Mouse (Mus musculus): ENCODE measurements around the gene Cfap45. TPM values are rescaled to one million over a fixed set of nuclear protein-coding genes. Genes with fewer than 3 reads are reported as not detected.

The Cfap45 gene
- polyA plus RNA-seq, 1 experiment = 0.33 TPM

DNA sequence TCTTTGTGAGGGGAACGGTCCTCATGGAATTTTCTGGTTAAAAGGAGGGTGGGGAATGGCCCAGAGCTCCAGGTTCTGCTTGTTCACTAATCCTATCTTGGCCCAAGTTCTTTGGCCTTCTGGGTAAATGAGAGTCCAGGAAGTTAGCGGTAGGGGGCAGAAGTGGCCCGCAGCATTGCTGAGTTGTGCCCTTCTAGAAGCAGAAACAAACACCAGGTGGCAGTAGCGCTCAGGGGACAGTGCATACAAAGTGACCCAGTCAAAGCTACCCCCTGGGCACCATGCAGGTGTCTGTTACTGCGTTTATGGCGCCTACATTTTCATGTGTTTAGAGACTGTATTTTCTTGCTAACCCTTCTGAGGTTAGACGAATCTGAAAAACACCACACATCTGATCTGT lies 8.1 kb downstream of the Cfap45 start:
- Histone ChIP-seq H3K4me1 (ENCODE audit: control insufficient read depth, insufficient read depth, low read length) (no peaks in the 10 kb centered on the region), H3K27ac (ENCODE audit: insufficient read depth, low read depth, low read length) (no peak overlapping the region), H3K36me3 (ENCODE audit: control insufficient read depth, insufficient read depth, low read length) (no peaks in the 10 kb centered on the region), H3K4me3 (ENCODE audit: insufficient read depth, low read depth, low read length) (no peak overlapping the region), H3K27me3 (replicated peaks; ENCODE audit: control insufficient read depth, insufficient read depth, low read length) (no peaks in the 10 kb centered on the region)
- WGBS = 8% methylated on average over 7 of the region's 7 CpGs
- TF ChIP-seq CTCF (conservative IDR thresholded peaks at IDR 0.05; ENCODE audit: insufficient read depth, insufficient read length, low read depth, low read length) (peak; percentile 100; the same call in 1 of the 2 replicates), POLR2A (IDR thresholded peaks at IDR 0.05; ENCODE audit: low read depth, low read length) (no peak)
- peak; percentile 94 for DNase-seq

DNA sequence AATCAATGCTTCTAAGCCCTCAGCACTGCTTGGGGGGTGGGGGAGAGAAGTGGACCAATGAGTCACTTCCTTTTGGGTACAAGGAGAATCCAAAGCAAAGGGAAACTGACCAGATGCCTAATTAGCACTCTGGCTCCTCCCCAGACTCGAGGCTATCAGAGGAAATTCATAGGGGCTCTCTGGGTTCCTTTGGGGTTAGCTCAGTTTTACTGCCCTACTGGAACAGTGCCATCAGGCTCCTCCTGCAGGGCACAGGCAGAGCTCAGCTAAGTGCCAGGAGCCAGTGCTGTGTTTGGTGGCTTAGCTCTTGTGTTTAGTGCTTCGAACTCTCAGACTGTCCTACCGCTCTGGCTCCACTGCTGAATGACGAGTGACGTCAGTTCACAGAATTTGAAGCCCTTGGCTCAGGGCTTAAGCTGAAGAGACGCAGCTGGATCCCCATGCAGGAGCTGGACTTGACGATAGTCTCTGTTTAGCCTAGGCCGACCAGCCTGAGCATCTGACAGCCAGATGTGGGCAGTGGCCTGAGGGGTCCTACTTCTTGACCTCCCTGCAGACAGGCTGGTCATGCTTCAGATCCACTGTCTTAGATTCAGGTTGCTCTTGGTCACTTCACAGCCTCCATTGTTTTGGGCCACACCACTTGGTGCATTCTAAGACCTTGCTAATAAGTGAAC lies 10.1 kb downstream of the Cfap45 start:
- Histone ChIP-seq H3K27me3 (replicated peaks; ENCODE audit: control insufficient read depth, insufficient read depth, low read length) (no peaks in the 10 kb centered on the region), H3K27ac (ENCODE audit: insufficient read depth, low read depth, low read length) (no peak overlapping the region), H3K4me3 (ENCODE audit: insufficient read depth, low read depth, low read length) (no peak overlapping the region), H3K36me3 (ENCODE audit: control insufficient read depth, insufficient read depth, low read length) (no peaks in the 10 kb centered on the region), H3K4me1 (ENCODE audit: control insufficient read depth, insufficient read depth, low read length) (no peaks in the 10 kb centered on the region)
- TF ChIP-seq POLR2A (IDR thresholded peaks at IDR 0.05; ENCODE audit: low read depth, low read length) (no peak), CTCF (conservative IDR thresholded peaks at IDR 0.05; ENCODE audit: insufficient read depth, insufficient read length, low read depth, low read length) (no peak)
- no peak for DNase-seq
- 59% methylated on average over 8 of the region's 8 CpGs for WGBS

DNA sequence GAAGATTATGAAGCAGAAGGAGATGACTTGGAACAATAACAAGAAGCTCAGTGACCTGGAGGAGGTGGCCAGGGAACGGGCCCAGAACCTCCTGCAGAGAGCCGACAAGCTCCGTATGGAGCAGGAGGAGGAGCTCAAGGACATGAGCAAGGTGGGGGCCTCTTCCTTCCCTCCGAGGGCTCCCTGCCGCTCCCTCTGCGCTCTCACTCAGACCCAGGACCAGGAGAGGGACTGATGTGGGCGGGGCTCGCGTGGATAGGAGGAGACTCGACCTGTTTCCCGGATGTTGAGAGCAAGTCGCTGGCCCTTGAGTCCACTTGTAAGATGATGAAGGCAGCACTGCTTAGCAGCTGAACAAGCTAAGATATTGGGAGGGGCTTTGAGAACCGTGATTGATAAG lies 11.9 kb downstream of the Cfap45 start:
- peak; percentile 50 for DNase-seq
- Histone ChIP-seq H3K36me3 (ENCODE audit: control insufficient read depth, insufficient read depth, low read length) (no peaks in the 10 kb centered on the region), H3K4me1 (ENCODE audit: control insufficient read depth, insufficient read depth, low read length) (no peaks in the 10 kb centered on the region), H3K4me3 (ENCODE audit: insufficient read depth, low read depth, low read length) (peak overlapping the region; percentile 22; the same call in 1 of the 2 replicates), H3K27ac (ENCODE audit: insufficient read depth, low read depth, low read length) (no peak overlapping the region), H3K27me3 (replicated peaks; ENCODE audit: control insufficient read depth, insufficient read depth, low read length) (no peaks in the 10 kb centered on the region)
- TF ChIP-seq POLR2A (IDR thresholded peaks at IDR 0.05; ENCODE audit: low read depth, low read length) (no peak), CTCF (conservative IDR thresholded peaks at IDR 0.05; ENCODE audit: insufficient read depth, insufficient read length, low read depth, low read length) (no peak)
- 2% methylated on average over 13 of the region's 13 CpGs for WGBS

DNA sequence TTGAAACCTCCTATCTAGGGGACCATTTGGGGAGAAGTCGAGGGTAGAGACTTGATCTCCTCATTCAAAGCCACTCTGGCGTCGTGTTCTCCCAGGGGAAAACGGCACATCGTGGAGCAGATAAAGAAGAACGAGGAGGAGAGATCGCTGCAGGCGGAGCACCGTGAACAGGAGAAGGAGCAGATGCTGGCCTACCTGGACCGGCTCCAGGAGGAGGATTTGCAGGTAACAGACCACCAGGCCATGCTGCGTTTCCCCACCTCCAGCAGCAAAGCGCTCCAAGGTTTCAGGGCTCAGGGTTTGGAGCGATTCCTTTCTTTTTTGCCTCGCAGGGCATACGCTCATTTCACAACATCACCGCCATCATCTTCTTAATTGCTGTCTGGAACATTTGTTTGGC lies 14.5 kb downstream of the Cfap45 start:
- H3K27me3 ChIP-seq (replicated peaks; ENCODE audit: control insufficient read depth, insufficient read depth, low read length) = no peaks in the 10 kb centered on the region
- H3K36me3 ChIP-seq (ENCODE audit: control insufficient read depth, insufficient read depth, low read length) = no peaks in the 10 kb centered on the region
- TF ChIP-seq POLR2A (IDR thresholded peaks at IDR 0.05; ENCODE audit: low read depth, low read length) = no peak
- no peak for TF ChIP-seq CTCF (conservative IDR thresholded peaks at IDR 0.05; ENCODE audit: insufficient read depth, insufficient read length, low read depth, low read length)
- no peak for DNase-seq
- H3K4me3 ChIP-seq (ENCODE audit: insufficient read depth, low read depth, low read length) = no peak overlapping the region
- H3K4me1 ChIP-seq (ENCODE audit: control insufficient read depth, insufficient read depth, low read length) = no peaks in the 10 kb centered on the region
- H3K27ac ChIP-seq (ENCODE audit: insufficient read depth, low read depth, low read length) = no peak overlapping the region
- WGBS = 86% methylated on average over 16 of the region's 16 CpGs

DNA sequence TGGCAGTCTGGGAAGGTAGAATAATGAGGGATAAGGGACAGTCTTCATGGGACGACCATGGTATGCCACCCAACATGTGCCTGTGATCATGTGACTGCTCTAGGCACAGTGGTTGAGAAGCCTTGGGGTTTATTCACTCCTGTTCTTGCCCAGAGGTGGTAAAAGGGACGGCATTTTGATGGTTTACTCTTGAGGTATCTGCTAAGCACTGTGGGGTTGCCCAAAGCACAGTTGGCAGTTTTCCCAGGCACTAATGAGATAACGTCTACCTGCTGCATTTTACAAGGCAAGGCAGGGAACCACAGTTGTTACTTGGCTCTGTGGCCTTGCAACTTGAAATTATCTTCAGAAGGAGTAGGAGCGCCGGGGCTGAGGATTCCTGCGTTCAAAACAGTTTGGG lies 19.2 kb downstream of the Cfap45 start:
- Histone ChIP-seq H3K27ac (ENCODE audit: insufficient read depth, low read depth, low read length) (no peak overlapping the region), H3K36me3 (ENCODE audit: control insufficient read depth, insufficient read depth, low read length) (no peaks in the 10 kb centered on the region), H3K4me1 (ENCODE audit: control insufficient read depth, insufficient read depth, low read length) (no peaks in the 10 kb centered on the region), H3K27me3 (replicated peaks; ENCODE audit: control insufficient read depth, insufficient read depth, low read length) (no peaks in the 10 kb centered on the region), H3K4me3 (ENCODE audit: insufficient read depth, low read depth, low read length) (no peak overlapping the region)
- TF ChIP-seq POLR2A (IDR thresholded peaks at IDR 0.05; ENCODE audit: low read depth, low read length) (no peak), CTCF (conservative IDR thresholded peaks at IDR 0.05; ENCODE audit: insufficient read depth, insufficient read length, low read depth, low read length) (no peak)
- 67% methylated on average over 6 of the region's 6 CpGs for WGBS
- no peak for DNase-seq

DNA sequence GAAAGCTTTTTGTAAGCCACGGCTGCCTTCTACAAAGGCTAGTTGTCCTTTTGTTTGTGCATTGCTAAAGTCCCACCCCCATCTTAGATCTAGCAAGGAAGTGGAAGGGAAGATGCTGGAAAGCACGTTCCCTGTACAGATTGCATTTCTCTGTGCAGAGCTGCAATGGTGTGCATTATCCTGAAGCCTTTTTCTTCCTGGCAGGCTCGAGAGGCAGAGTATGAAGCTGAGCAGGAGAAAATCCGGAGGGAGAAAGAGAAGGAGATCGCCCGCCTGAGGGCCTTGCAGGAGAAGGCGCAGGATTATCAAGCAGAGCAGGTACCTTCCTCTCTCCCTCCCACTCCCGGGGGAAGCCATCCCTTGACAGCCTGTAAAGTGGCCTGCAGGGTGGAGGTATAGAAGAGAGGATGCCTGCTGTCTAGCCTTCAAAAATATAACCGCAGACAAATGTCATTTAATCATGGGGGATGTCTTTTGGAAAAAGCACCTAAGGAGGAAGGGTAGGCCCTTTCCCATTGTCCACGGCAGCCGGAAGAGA lies 19.8 kb downstream of the Cfap45 start:
- TF ChIP-seq CTCF (conservative IDR thresholded peaks at IDR 0.05; ENCODE audit: insufficient read depth, insufficient read length, low read depth, low read length) (no peak), POLR2A (IDR thresholded peaks at IDR 0.05; ENCODE audit: low read depth, low read length) (no peak)
- Histone ChIP-seq H3K4me1 (ENCODE audit: control insufficient read depth, insufficient read depth, low read length) (no peaks in the 10 kb centered on the region), H3K27me3 (replicated peaks; ENCODE audit: control insufficient read depth, insufficient read depth, low read length) (no peaks in the 10 kb centered on the region), H3K4me3 (ENCODE audit: insufficient read depth, low read depth, low read length) (no peak overlapping the region), H3K36me3 (ENCODE audit: control insufficient read depth, insufficient read depth, low read length) (no peaks in the 10 kb centered on the region), H3K27ac (ENCODE audit: insufficient read depth, low read depth, low read length) (no peak overlapping the region)
- no peak for DNase-seq
- WGBS = 70% methylated on average over 11 of the region's 11 CpGs

DNA sequence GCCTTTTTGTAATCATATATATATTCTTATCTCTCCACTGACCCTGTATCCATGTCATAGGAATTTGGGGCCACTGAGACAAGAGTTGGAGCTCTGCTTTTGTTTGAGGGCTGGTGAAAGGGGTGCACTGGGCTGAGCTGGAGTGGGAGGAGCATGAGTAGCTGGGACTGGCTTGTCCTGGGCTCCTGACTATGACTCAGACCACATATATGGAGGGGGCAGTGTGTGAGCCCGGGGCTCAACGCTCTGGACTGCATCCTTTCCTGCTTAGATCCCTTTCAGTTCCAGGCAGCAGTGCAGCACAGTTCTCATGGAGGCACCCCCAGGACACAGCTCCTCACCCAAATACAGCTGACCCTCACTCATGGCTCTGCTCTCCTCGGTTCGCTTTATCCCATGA lies 25.5 kb downstream of the Cfap45 start:
- TF ChIP-seq POLR2A (IDR thresholded peaks at IDR 0.05; ENCODE audit: low read depth, low read length) (no peak), CTCF (conservative IDR thresholded peaks at IDR 0.05; ENCODE audit: insufficient read depth, insufficient read length, low read depth, low read length) (no peak)
- Histone ChIP-seq H3K4me3 (ENCODE audit: insufficient read depth, low read depth, low read length) (no peak overlapping the region), H3K36me3 (ENCODE audit: control insufficient read depth, insufficient read depth, low read length) (no peaks in the 10 kb centered on the region), H3K27me3 (replicated peaks; ENCODE audit: control insufficient read depth, insufficient read depth, low read length) (no peaks in the 10 kb centered on the region), H3K4me1 (ENCODE audit: control insufficient read depth, insufficient read depth, low read length) (0 out of 2 replicates have a peak, but pooled peaks cover 3% of the 10 kb centered on the region), H3K27ac (ENCODE audit: insufficient read depth, low read depth, low read length) (no peak overlapping the region)
- no peak for DNase-seq
- 85% methylated on average over 4 of the region's 4 CpGs for WGBS

Measured in kidney, adult 2 months (tissue).